Mouse (Mus musculus) hindbrain, embryonic 14.5 days (tissue): ENCODE results near the gene Tsks. TPM values are rescaled to one million over a fixed set of nuclear protein-coding genes. Genes with fewer than 3 reads are reported as not detected.

Experiments used
- ATAC-seq: fragments of 200-750 bp; cut with Nextera tagmentation; 2 replicates; pipeline ENCODE4 v1.8.0; 2017; ENCODE audit warnings: moderate number of reproducible peaks, mild to moderate bottlenecking, moderate TSS enrichment, moderate library complexity; ENCODE audit not compliant: low FRiP score
- DNase-seq: peaks from one replicate; pipeline ENCODE4 v3.0.0-alpha.2; 2015; ENCODE audit warnings: low spot score
- H3K27ac ChIP-seq: fragments of 300-500 bp; sonication (generic); 2 replicates; pipeline ENCODE4 v1.5.1; 2014; ENCODE audit warnings: mild to moderate bottlenecking, moderate library complexity
- H3K27me3 ChIP-seq: fragments of 300-500 bp; sonication (generic); 2 replicates; pipeline ENCODE4 v1.6.1; 2014; ENCODE audit warnings: mild to moderate bottlenecking, low read length, mixed read lengths; ENCODE audit not compliant: control insufficient read depth, insufficient read depth
- H3K36me3 ChIP-seq: fragments of 300-500 bp; sonication (generic); replicated peaks from 2 replicates; pipeline ENCODE4 v1.6.1; 2014; ENCODE audit not compliant: control insufficient read depth, insufficient read depth
- H3K4me1 ChIP-seq: fragments of 300-500 bp; sonication (generic); replicated peaks from 2 replicates; pipeline ENCODE4 v1.6.1; 2014; ENCODE audit warnings: antibody characterized with exemption, low read length, mixed read lengths; ENCODE audit not compliant: control insufficient read depth, insufficient read depth
- H3K4me2 ChIP-seq: fragments of 300-500 bp; sonication (generic); replicated peaks from 2 replicates; pipeline ENCODE4 v1.6.1; 2014; ENCODE audit warnings: mild to moderate bottlenecking, moderate library complexity
- H3K4me3 ChIP-seq: fragments of 300-500 bp; sonication (generic); replicated peaks from 2 replicates; pipeline ENCODE4 v1.5.1; 2014; ENCODE audit warnings: mild to moderate bottlenecking, low read length
- H3K9ac ChIP-seq: fragments of 300-500 bp; sonication (generic); 2 replicates; pipeline ENCODE4 v1.6.1; 2014
- H3K9me3 ChIP-seq: fragments of 300-500 bp; sonication (generic); 2 replicates; pipeline ENCODE4 v1.6.1; 2016; ENCODE audit warnings: low read length; ENCODE audit not compliant: control insufficient read depth
- WGBS: fragments of 180-500 bp; shearing (Covaris S2); extraction: QIAGEN DNeasy Blood & Tissue Kit; methylation state at CpG from one replicate; pipeline ENCODE4 v1.1.7; 2014; 5-methylcytosine and 5-hydroxymethylcytosine counted together
- polyA plus RNA-seq: library from polyadenylated mRNA; unstranded; fragments of >200 nt; fragmentation: Nextera tagmentation; extraction: Ambion mirVana; gene quantifications from 2 replicates; pipeline ENCODE4 v1.2.1, GENCODE M21; 2014

The Tsks gene
- polyA plus RNA-seq, 1 experiment from 2014 or later = 0.33 TPM

GRCm38 (mm10) chr7:44983085-44983484 lies 40.1 kb downstream of the Tsks start:
- Histone ChIP-seq H3K4me3 (no peak overlapping the region), H3K9me3 (no peaks in the 10 kb centered on the region), H3K36me3 (peaks cover 54% of the 10 kb centered on the region), H3K27ac (no peak overlapping the region), H3K4me1 (peaks cover 26% of the 10 kb centered on the region), H3K4me2 (0 out of 2 replicates have a peak overlapping the region, but pooled peaks have one; percentile 10), H3K27me3 (no peaks in the 10 kb centered on the region), H3K9ac (no peak overlapping the region)
- no peak for ATAC-seq
- peak; percentile 82 for DNase-seq
- WGBS = 38% methylated on average over 6 of the region's 6 CpGs

- Histone ChIP-seq H3K4me3 (peak overlapping the region; percentile 77; the same call in 1 of the 2 replicates), H3K27ac (peak overlapping the region; percentile 89; the same call in 1 of the 2 replicates), H3K36me3 (peaks cover 43% of the 10 kb centered on the region), H3K4me2 (peak overlapping the region; percentile 68), H3K27me3 (no peaks in the 10 kb centered on the region), H3K9me3 (no peaks in the 10 kb centered on the region), H3K9ac (0 out of 2 replicates have a peak overlapping the region, but pooled peaks have one; percentile 91), H3K4me1 (peaks cover 33% of the 10 kb centered on the region)
- DNase-seq (no peak), ATAC-seq (no peak)
- 73% methylated on average over 7 of the region's 7 CpGs for WGBS
These were observed 41.2 kb downstream of the Tsks start for GRCm38 (mm10) chr7:44983944-44984832.

- Histone ChIP-seq H3K9me3 (no peaks in the 10 kb centered on the region), H3K4me1 (peaks cover 33% of the 10 kb centered on the region), H3K27ac (peak overlapping the region; percentile 89), H3K4me2 (peak overlapping the region; percentile 68), H3K4me3 (peak overlapping the region; percentile 77), H3K36me3 (peaks cover 37% of the 10 kb centered on the region), H3K27me3 (no peaks in the 10 kb centered on the region), H3K9ac (peak overlapping the region; percentile 91; the same call in 1 of the 2 replicates)
- 48% methylated on average over 3 of the region's 3 CpGs for WGBS
- DNase-seq (no peak), ATAC-seq (no peak)
These were observed 41.8 kb downstream of the Tsks start for GRCm38 (mm10) chr7:44984833-44985164.

- ATAC-seq = peak; percentile 0; the same call in 1 of the 2 replicates
- peak overlapping the region; percentile 68 for H3K4me2 ChIP-seq
- peak; percentile 36 for DNase-seq
- peak overlapping the region; percentile 89 for H3K27ac ChIP-seq
- peak overlapping the region; percentile 77 for H3K4me3 ChIP-seq
- peaks cover 33% of the 10 kb centered on the region for H3K4me1 ChIP-seq
- no peaks in the 10 kb centered on the region for H3K9me3 ChIP-seq
- no peaks in the 10 kb centered on the region for H3K27me3 ChIP-seq
- under 1% methylated on average over 44 of the region's 45 CpGs for WGBS
- peak overlapping the region; percentile 91 for H3K9ac ChIP-seq
- peaks cover 29% of the 10 kb centered on the region for H3K36me3 ChIP-seq
These were observed 42.7 kb downstream of the Tsks start for GRCm38 (mm10) chr7:44985595-44986191.

GRCm38 (mm10) chr7:44986192-44986878 lies 43.3 kb downstream of the Tsks start, which contains the start of gene Prmt1:
Gene Prmt1, minus strand, starts transcription at chr7:44986568.
- WGBS = under 1% methylated on average over 40 of the region's 42 CpGs
- Histone ChIP-seq H3K9me3 (no peaks in the 10 kb centered on the region), H3K4me2 (peak within 1 kb of the TSS; percentile 68), H3K36me3 (peaks cover 28% of the 10 kb centered on the region), H3K27me3 (no peaks in the 10 kb centered on the region), H3K9ac (peak within 1 kb of the TSS; percentile 91), H3K4me3 (peak within 1 kb of the TSS; percentile 77), H3K4me1 (peaks cover 33% of the 10 kb centered on the region), H3K27ac (peak within 1 kb of the TSS; percentile 92)
- DNase-seq = peak; percentile 98
- ATAC-seq = peak; percentile 97

- under 1% methylated on average over 29 of the region's 29 CpGs for WGBS
These were observed 44.1 kb downstream of the Tsks start for GRCm38 (mm10) chr7:44986879-44987718.

GRCm38 (mm10) chr7:44996672-44997071 lies 53.7 kb downstream of the Tsks start:
- peaks cover 28% of the 10 kb centered on the region for H3K36me3 ChIP-seq
- no peaks in the 10 kb centered on the region for H3K27me3 ChIP-seq
- H3K4me3 ChIP-seq = peak overlapping the region; percentile 62
- H3K4me2 ChIP-seq = peak overlapping the region; percentile 96
- ATAC-seq (no peak), DNase-seq (no peak)
- peaks cover 13% of the 10 kb centered on the region for H3K4me1 ChIP-seq
- 20% methylated on average over 10 of the region's 10 CpGs for WGBS
- no peaks in the 10 kb centered on the region for H3K9me3 ChIP-seq
- H3K9ac ChIP-seq = peak overlapping the region; percentile 52
- no peak overlapping the region for H3K27ac ChIP-seq

More at GRCm38 (mm10) chr7:44986879-44987718, 44.1 kb downstream of the Tsks start:
- peak overlapping the region; percentile 61 for H3K4me3 ChIP-seq
- peaks cover 23% of the 10 kb centered on the region for H3K36me3 ChIP-seq
- H3K9me3 ChIP-seq = no peaks in the 10 kb centered on the region
- peak overlapping the region; percentile 63 for H3K4me2 ChIP-seq
- peaks cover 33% of the 10 kb centered on the region for H3K4me1 ChIP-seq
- ATAC-seq = peak; percentile 4
- no peaks in the 10 kb centered on the region for H3K27me3 ChIP-seq
- peak overlapping the region; percentile 92 for H3K27ac ChIP-seq
- peak overlapping the region; percentile 78 for H3K9ac ChIP-seq
- DNase-seq = peak; percentile 49

- peak; percentile 89 for ATAC-seq
- Histone ChIP-seq H3K4me3 (peak within 1 kb of the TSS; percentile 62), H3K9ac (peak within 1 kb of the TSS; percentile 80), H3K4me2 (peak within 1 kb of the TSS; percentile 96), H3K27me3 (no peaks in the 10 kb centered on the region), H3K36me3 (peaks cover 35% of the 10 kb centered on the region), H3K9me3 (no peaks in the 10 kb centered on the region), H3K27ac (peak within 1 kb of the TSS; percentile 77), H3K4me1 (peaks cover 13% of the 10 kb centered on the region)
- under 1% methylated on average over 43 of the region's 43 CpGs for WGBS
- DNase-seq = peak; percentile 97
These were observed 54.4 kb downstream of the Tsks start, which contains the start of gene Irf3 for GRCm38 (mm10) chr7:44997231-44997939. Gene Irf3, plus strand, starts transcription at chr7:44997648.
